Mouse (Mus musculus): ENCODE data around the gene Nln.

DNA sequence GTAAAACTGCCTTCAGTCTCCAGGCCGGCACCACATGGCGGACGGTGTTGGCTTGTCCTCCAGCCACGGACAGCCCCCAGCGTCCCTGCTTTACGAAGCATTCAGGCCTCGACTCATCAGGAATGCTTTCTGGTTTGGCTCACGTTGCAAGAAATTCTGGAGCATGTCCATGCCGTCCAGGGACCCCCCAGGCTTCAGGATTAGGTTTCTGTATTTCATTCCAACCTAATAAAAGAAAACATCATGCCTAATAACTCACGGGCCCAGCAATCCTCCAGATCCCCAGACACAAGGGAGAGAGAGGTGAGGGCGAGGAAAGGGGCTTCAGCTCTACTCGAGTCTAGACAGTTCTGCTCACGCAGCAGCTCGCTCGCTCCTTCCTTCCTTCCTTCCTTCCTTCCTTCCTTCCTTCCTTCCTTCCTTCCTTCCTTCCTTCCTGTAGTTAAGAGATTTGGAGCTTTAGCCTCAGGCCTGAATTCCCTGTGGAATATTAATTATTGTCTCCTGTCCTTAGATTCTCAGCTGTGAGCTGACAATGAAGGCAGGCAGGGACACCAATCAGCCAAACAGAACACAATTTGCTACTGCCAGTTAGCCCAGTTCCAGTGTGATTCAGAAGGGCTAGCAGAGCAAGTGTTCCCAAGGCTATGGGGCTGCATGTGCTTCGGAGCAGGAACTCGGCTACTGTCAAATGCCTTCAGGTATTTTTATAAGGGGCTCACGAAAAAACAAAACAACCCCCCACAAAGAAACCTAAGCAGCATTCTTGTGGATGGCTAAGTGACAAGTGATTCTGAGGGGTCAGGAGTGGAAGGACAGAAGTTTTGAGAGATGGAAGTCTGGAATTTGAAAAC is 84.3 kb downstream of the Nln start:
- TF ChIP-seq CTCF (IDR thresholded peaks at IDR 0.05; ENCODE audit: low read depth, low read length) (no peak), EP300 (IDR thresholded peaks at IDR 0.05; ENCODE audit: insufficient read depth, low read depth, low read length) (no peak), POLR2A (IDR thresholded peaks at IDR 0.05; ENCODE audit: insufficient read depth, low read length) (no peak)

Data from ES-Bruce4 (cell line).